Mouse (Mus musculus) ES-E14 (cell line): ENCODE results near the gene Cyp17a1.

Experiments used
- CHD2 ChIP-seq: IDR thresholded peaks from 2 replicates; pipeline ENCODE4 v1.6.1; 2014; ENCODE audit warnings: mild to moderate bottlenecking, low read depth, low read length, inconsistent platforms
- HCFC1 ChIP-seq: IDR thresholded peaks from 2 replicates; pipeline ENCODE4 v1.6.1; 2012; ENCODE audit warnings: low read length, inconsistent platforms, borderline replicate concordance; ENCODE audit not compliant: insufficient read depth
- ZC3H11A ChIP-seq: IDR thresholded peaks from 2 replicates; pipeline ENCODE4 v1.6.1; 2012; ENCODE audit warnings: low read depth, mild to moderate bottlenecking, inconsistent platforms, low read length, borderline replicate concordance
- ZNF384 ChIP-seq: IDR thresholded peaks from 2 replicates; pipeline ENCODE4 v1.6.1; 2012; ENCODE audit warnings: low read depth, low read length, inconsistent platforms

DNA sequence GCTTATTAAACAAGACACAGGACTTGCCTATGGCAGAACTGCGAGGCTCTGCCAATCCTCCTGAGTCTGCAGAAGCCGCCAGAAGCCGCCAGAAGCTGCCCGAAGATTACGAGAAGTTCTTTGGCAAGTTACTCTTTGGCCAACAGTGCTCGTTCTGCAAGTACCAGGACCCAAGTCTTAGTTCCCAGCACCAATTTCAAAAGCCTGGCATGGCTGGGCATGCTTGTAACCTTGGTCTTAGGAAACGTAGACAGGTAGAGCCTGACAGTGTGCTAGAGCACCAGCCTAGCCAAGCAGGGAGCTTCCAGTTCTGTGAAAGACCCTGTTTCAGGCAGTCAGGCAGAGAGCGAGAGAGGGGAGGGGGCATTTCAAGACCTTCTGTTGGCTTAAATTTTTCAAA is 23.5 kb upstream of the Cyp17a1 start:
- TF ChIP-seq ZNF384 (no peak), ZC3H11A (no peak), CHD2 (no peak), HCFC1 (no peak)
